Mouse (Mus musculus): ENCODE measurements around the gene Cbx1.
"Not testable (repeated sequence)": the region's sequence is repeated elsewhere in the genome, so short reads cannot be mapped to it uniquely, and the experiment has no call there.

The Cbx1 gene

DNA sequence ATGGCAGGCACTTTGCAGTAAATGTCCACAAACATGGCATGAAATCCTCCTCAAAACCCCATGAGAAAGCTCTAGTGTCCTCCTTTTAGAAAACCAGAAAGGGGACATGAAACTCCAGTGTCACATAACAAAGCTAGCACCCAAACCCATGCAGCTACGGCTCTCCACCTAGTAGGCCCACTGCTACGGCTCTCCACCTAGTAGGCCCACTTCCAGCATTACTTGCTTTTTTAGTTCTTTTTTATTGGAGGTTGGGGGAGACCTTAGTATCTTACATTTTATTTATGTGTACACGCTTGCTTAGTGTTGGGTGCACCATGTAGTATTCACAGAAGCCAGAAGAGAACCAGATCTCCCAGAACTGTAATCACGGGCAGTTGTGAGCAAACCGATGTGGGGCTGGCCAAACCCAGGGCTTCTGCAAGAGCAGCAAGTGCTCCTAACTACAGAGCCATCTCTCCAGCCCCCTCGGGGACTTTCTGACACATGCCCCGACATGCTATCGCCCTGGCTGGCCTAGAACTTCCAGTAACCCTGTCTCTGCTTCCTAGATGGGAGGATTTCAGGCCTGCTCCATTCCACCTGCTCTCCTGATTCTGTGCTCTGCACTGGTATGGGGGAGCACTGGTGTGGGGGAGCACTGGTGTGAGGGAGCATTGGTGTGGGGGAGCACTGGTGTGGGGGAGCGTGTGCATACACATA is 17.5 kb upstream of the Cbx1 start:
- in situ Hi-C loops (cut with MboI; ENCODE audit: unreplicated experiment in 2 of 2) = loop anchor here in 1 of 2 experiments (10.0 to 25.0 kb wide), 3 partner anchors 63 to 484 kb away; partner anchors contain the start of genes Hoxb6, Hoxb7, Hoxb8 and Lrrc46

DNA sequence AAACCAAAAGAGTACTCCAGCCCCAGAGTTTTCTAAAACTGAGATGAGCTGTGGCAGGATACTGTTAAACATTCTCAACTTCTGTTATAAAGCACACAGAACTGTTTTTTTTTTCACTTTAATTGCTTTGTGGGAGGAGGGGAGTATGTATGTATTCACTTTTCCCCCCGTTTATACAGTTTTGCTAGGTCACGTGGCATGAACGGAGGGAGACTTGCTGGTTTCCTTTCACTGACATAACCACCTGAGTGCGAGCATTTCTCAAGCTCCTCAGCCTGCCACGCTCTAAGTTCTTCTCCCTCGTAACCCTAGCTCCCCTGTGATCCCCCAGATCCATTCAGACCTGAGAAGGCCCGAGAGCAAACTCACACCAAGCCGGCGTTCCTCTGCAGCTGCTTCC is 16.5 kb upstream of the Cbx1 start:
- in situ Hi-C loops (cut with MboI; ENCODE audit: unreplicated experiment in 2 of 2) = loop anchor here in 1 of 2 experiments (10.0 to 25.0 kb wide), 3 partner anchors 62 to 485 kb away; partner anchors contain the start of genes Hoxb6, Hoxb7, Hoxb8 and Lrrc46

DNA sequence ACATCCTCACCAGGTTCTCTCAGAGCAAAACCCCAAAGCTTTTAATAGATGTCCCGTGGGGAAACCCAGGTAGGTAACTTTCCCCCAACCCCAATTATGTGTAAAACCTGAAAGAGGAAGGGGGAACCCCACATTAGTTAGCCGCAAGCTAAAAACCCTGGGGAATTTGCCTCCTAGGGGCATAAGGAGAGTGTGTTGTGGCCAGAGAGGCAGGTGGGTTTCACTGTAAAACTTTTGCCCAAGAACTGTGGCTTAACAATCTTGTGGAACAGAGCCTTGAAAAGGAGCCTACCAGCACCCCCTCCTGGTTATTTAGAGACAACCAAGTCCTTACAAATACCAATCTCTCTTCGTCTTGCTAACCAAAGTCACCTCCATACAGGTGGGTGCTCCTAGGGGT is 14.4 kb upstream of the Cbx1 start:
- in situ Hi-C loops (cut with MboI; ENCODE audit: unreplicated experiment in 2 of 2) = loop anchor here in 1 of 2 experiments (10.0 to 25.0 kb wide), 3 partner anchors 60 to 487 kb away; partner anchors contain the start of genes Hoxb6, Hoxb7, Hoxb8 and Lrrc46

DNA sequence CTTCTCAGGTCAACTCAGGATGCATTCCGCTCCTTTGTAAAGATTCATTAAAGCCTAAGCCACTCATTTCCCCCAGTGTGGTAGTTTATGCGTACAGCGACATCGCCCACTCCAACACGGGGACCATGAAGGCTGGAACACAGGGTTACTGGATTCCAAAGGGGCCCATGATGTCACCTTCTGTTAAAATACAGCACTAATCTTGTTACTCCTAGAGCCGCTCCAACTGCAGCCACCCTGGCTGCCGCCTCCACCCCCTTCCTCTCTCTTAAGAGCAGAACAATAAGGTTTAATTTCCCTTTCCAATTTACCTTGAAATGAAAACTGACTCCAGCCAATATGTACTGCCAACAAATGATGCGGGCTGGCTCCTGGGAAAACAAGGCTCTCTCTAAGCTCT is 13.9 kb upstream of the Cbx1 start:
- in situ Hi-C loops (cut with MboI; ENCODE audit: unreplicated experiment in 2 of 2) = loop anchor here in 1 of 2 experiments (10.0 kb wide), 2 partner anchors 60 to 270 kb away; partner anchors contain the start of genes Lrrc46 and Mrpl10

DNA sequence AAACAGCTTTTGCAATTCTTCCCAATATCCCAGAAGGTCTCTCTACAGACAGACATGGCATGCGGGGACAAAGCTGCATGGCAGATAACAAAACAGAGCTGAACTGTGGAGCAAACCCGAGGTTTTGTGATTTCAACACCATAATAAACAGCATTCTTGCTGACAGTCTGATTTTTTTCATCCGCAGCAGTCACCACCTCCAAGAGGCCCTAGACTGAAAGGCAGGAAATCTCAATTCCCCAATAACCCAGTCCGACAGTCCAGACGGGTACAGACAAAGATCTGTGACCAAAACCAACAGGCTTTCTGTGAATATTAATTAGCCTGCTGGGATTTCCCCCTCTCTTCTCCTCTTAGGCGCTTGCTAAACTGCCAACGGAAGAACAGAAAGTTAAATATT is 13.3 kb upstream of the Cbx1 start:
- in situ Hi-C loops (cut with MboI; ENCODE audit: unreplicated experiment in 2 of 2) = loop anchor here in 1 of 2 experiments (10.0 kb wide), 2 partner anchors 59 to 269 kb away; partner anchors contain the start of genes Lrrc46 and Mrpl10

DNA sequence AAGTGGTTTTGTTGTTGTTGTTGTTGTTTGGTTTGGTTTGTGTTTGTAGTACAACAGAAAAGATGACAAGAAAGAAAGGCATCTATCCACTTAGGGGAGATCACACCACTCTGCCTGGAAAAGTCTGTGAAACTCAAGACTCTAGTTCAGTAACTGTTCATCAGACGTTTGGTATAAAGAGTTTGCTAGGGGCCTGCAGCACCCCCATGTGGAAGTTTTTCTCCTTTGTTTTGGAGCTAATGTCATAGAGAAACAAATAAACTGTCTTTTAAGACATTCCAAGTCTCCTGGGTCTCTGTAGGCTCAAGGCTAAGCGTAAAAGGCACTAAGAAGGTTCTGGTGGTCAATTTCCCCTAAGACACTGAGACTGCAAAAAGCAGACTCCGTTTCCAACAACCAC is 12.9 kb upstream of the Cbx1 start:
- in situ Hi-C loops (cut with MboI; ENCODE audit: unreplicated experiment in 2 of 2) = loop anchor here in 1 of 2 experiments (10.0 kb wide), 2 partner anchors 59 to 269 kb away; partner anchors contain the start of genes Lrrc46 and Mrpl10

DNA sequence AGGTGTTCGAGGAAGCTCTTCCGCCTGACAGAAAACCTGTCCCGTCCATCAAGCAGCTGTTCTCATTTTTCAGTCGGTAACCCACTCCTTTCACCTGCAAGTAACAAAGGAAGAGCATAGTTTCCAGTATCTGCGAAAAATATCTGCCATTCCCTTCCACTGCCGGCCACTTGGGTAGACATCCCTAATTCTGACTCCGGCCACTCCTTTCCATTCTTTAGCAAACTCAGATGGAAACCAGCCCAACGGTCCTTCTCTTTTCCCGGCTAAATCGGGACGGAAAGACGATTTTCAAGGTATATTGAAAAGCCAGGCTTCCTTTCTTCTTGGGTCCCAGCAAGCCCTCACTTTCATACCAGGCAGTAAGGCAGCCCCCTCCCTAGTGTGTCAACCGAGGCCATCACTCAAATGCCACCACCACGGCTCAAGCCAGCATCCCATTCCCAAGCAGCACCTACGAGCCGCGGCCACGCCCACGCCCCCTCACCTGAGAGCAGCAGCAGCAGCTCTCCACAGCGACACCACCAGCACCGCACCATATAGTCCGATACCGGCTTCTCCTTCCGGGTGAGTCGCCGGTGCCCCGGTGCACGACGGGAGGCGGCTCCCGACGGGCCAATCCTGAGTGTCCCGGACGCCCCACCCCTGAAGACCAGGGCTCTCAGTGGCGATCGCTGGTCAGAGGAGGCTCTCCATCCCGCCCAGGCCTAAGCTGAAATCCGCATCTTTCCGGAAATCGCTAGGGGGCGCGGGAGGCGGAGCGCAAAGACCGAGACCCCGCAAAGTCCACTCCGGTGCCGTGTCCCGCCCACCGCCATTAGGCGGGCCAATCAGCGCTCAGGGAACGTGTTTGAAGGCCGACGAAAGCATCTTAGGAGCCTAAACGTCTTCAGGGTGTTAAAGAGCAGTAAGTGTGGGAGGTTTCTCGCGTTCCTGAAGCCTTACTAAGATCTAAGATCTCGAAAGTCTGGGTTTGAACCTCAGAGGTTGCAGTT is 11.7 kb upstream of the Cbx1 start, which contains the start of gene Snx11:
Gene Snx11 (minus strand): TSS at position 592 of the 995 bp plus-strand sequence.
- in situ Hi-C loops (cut with MboI; ENCODE audit: unreplicated experiment in 2 of 2) = loop anchor here in 1 of 2 experiments (10.0 kb wide), 2 partner anchors 58 to 268 kb away; partner anchors contain the start of genes Lrrc46 and Mrpl10

DNA sequence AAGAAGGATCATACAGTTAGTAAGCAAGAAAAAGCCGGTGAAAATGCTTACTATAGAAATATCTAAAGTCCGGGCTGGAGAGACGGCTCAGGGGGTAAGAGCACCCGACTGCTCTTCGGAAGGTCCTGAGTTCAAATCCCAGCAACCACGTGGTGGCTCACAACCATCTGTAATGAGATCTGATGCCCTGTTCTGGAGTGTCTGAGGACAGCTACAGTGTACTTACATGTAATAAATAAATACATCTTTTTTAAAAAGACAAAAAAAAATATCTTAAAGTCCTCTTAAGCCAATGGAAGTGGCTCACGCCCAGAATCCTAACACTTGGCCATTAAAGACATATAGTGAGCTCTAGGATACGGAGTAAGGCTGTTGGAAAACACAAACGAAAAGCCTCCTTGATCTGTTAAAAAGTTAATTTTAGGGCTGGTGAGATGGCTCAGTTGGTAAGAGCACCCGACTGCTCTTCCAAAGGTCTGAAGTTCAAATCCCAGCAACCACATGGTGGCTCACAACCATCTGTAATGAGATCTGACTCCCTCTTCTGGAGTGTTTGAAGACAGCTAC is 10.8 kb upstream of the Cbx1 start:
- in situ Hi-C loops (cut with MboI; ENCODE audit: unreplicated experiment in 2 of 2) = loop anchor here in 1 of 2 experiments (10.0 kb wide), 2 partner anchors 57 to 267 kb away; partner anchors contain the start of genes Lrrc46 and Mrpl10

DNA sequence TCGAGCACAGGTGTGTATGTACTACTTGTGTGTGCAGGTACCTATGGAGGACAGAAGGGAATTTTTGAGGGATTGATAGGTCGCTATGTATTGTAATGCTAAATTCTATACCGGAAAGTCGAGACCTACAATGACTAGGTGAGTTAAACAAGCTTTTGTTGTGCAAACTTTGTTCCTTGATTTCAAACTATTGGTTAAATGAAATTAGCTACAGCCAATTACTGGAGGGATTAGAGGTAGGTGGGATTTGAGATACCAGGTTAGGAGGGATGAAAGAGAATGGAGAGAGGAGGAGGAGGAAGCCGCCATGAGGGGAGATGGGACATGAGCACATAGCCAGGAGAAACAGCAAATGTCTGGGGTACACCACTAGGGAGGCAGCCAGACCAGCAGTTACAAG is 8.6 kb upstream of the Cbx1 start:
- in situ Hi-C loops (cut with MboI; ENCODE audit: unreplicated experiment in 2 of 2) = no loop called here

DNA sequence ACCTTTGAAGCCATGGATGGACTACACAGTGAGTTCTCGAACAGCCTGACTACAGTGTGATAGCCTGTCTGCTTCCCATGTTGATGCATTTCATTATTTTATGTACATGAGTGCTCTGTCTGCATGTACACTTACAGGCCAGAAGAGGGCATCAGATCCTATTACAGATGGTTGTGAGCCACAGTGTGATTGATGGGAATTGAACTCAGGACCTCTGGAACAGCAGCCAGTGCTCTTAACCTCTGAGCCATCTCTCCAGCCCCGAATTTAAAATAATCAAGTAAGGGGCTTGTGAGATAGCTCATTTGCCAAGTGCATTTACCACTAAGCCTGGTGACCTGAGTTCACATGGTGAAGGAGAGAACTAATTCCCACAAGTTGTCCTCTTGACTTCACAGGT is 7.5 kb upstream of the Cbx1 start:
- in situ Hi-C loops (cut with MboI; ENCODE audit: unreplicated experiment in 2 of 2) = no loop called here

DNA sequence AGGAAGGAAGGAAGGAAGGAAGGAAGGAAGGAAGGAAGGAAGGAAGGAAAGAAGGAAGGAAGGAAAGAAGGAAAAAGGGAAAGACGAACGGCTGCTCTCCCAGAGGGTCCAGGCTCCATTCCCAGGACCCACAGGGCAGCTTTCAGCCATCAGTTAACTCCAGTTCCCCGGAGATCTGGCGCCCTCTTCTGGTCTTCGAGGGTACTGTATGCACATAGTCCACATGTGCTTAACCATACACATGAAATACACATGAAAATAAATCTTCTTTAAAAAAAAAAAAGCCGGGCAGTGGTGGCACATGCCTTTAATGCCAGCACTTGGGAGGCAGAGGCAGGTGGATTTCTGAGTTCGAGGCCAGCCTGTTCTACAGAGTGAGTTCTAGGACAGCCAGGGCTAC is 4.1 kb upstream of the Cbx1 start:
- in situ Hi-C loops (cut with MboI; ENCODE audit: unreplicated experiment in 2 of 2) = not testable (repeated sequence)

DNA sequence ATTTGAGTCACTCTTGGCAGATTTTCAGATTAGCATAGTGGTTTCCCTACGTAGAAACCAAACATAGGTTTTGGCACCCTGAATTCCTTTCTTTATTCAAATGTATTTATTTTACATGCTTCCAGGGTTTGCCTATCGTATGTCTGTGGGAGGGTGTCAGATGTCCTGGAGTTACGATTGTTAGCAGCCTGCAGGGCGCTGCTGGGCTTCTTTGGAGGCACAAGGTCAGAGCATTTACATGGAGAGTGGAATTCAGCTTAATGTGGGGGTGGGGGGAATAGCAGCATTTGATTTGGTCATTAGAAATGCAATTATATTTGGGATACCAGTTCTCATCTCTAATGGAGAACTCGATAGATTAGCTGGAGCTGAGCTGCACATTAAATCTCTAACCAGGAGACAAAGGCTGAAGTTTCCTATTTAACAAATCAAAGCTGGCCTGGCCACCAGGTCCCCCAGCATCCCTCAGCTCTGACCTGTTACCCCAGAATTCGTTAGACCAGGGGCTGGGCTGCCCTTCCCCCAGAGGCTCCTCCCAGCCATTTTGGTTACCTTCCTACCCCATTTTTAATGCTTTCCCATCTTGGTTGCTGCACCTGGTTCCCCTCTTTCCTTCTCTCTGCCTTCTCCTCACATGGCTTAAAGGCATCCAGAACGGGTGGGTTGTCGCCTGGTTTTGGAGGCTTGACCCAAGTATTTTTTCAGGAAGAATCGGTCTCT is 2.0 kb upstream of the Cbx1 start:
- in situ Hi-C loops (cut with MboI; ENCODE audit: unreplicated experiment in 2 of 2) = no loop called here

DNA sequence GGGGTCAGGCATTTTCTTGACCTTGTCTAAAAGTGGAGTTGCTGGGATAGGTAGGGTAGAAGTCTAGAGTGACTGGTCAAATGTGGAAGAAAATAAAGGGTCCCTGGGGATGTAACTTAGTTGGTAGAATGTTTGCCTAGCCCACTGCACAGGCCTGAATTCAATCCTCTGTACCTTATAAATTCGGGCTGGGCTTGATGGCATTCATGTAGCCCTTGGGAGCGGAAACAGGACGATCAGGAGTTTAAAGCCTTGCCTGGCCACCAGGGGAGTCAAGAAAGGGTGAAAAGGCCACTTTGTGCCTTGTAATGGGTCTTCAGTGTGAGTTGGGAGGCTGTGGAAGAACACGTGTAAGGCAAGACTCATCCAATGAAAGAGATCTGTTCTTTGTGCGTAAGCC is 1.1 kb downstream of the Cbx1 start:
- in situ Hi-C loops (cut with MboI; ENCODE audit: unreplicated experiment in 2 of 2) = loop anchor here in 1 of 2 experiments (5.0 kb wide), 1 partner anchor 37 kb away; the partner anchor contains the start of gene Nfe2l1

DNA sequence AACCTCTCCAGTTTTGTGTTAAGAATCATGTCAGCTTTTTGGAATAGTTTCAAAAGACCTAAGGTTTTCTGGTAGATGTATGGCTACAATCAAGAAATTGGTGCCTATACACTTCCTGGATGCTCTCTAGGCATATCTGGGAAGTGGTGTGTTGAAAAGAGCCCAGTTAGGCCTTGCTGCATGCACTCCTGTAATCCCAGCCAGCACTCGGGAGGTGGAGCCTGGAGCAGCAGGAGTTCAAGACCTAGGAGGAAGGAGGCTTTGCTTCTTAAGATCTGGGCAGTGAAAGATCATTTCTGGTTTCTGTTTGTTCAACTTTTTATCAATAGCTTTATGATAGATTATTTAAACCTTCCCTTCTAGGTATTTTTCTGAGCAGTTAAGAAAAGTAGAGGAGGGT is 1.8 kb downstream of the Cbx1 start:
- in situ Hi-C loops (cut with MboI; ENCODE audit: unreplicated experiment in 2 of 2) = loop anchor here in 1 of 2 experiments (5.0 kb wide), 1 partner anchor 37 kb away; the partner anchor contains the start of gene Nfe2l1

DNA sequence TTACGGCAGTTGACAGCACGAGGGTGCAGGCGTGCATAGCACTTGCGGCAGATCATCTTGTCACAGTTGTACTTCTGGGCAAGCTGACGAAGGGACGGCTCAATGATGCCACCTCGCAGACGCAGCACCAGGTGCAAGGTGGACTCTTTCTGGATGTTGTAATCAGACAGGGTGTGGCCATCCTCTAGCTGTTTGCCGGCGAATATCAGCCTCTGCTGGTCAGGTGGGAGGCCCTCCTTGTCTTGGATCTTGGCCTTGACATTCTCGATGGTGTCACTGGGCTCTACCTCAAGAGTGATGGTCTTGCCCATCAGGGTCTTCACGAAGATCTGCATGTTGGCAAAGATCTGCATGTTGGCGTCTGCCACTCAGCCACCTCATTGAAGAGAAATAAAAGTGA is 6.6 kb downstream of the Cbx1 start:
- in situ Hi-C loops (cut with MboI; ENCODE audit: unreplicated experiment in 2 of 2) = no loop called here

DNA sequence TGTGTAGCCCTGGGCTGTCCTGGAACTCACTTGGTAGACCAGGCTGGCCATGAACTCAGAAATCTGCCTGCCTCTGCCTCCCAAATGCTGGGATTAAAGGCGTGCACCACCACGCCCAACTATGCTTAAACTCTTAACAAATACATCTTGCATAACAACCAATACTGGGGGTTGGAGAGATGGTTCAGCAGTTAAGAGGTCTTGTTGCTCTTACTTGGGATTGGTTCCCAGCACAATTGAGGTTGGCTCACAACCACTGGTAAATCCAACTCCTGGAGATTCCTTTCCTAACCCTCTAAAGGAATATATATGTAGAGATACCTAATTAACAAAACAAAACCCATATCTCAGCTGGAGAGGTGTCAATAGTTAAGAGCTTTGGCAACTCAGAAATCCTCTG is 7.2 kb downstream of the Cbx1 start:
- in situ Hi-C loops (cut with MboI; ENCODE audit: unreplicated experiment in 2 of 2) = no loop called here

DNA sequence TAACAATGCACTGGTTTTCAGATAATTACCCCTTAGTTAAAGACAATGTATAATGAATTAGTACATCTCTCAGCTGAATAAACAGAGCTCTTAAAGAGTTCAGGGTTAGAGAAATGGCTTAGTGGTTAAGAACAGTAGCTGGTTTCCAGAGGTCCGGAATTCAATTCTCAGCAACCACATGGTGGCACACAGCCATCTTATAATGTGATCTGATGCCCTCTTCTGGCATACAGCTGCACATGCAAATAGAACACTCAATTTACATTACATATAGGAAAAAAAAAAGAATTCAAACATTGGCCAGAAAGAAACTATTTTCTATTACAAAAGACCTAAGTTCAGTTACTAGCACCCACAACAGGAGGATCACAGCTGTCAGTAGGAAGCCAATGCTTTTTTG is 7.7 kb downstream of the Cbx1 start:
- in situ Hi-C loops (cut with MboI; ENCODE audit: unreplicated experiment in 2 of 2) = no loop called here

DNA sequence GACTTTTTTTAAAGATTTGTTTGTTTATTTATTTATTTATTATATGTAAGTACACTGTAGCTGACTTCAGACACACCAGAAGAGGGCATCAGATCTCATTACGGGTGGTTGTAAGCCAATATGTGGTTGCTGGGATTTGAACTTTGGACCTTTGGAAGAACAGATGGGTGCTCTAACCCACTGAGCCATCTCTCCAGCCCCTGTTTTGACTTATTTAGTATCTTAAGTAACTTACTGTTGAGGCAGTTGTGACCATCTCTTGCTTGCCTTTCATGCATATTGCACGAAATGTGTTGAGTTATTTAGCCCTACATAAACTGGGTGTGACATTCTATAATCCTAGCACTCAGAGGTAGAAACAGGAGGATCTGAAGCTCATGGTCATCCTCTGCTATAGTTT is 10.6 kb downstream of the Cbx1 start:
- in situ Hi-C loops (cut with MboI; ENCODE audit: unreplicated experiment in 2 of 2) = no loop called here

DNA sequence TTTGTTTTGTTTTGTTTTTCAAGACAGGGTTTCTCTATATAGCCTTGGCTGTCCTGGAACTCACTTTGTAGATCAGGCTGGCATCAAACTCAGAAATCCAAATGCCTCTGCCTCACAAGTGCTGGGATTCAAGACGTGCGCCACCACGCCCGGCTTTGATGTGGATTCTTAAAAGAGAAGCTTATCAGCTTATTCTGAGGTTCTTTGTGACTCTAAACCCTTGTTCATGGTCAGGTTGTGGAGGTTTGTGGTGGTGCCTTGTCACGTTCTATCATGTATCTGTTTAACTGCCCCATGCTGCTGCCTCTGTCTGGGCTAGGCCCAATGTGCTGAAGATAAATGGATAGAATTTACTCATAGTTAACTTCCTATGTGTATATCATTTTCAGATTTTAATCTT is 16.7 kb downstream of the Cbx1 start:
- in situ Hi-C loops (cut with MboI; ENCODE audit: unreplicated experiment in 2 of 2) = no loop called here

DNA sequence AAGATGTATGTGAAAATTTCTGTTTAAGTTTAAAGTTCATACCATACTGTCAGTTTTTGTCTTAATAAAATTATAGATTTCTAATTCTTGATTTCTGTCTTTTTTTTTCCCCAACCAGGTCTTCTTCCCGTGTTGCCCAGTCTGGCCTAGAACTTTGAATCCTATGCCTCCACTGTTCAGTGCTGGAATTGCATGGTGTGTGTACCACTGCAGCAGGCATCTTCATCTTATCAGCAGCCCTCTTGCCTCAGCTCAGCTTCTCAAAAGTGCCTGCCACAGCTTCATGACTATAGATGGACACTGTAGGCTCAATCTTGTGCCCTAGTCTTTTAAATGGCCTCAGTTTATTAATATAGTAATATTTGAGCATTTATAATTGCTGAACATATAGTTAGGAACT is 19.1 kb downstream of the Cbx1 start:
- in situ Hi-C loops (cut with MboI; ENCODE audit: unreplicated experiment in 2 of 2) = no loop called here

Measured in v-Abl transformed pro-B cells (cell line).